Mouse (Mus musculus): ENCODE results near the gene Gabrb3. TPM values are rescaled to one million over a fixed set of nuclear protein-coding genes. Genes with fewer than 3 reads are reported as not detected.

Gabrb3 gene
- polyA plus RNA-seq, 2 experiments = 1.2 to 1.5 TPM

GRCm38 (mm10) chr7:57703580-57703979 is 284.1 kb downstream of the Gabrb3 start:
- no peak for TF ChIP-seq POLR2A (IDR thresholded peaks at IDR 0.05; ENCODE audit: borderline replicate concordance, extremely low read depth, insufficient read depth, insufficient read length)
- H3K27ac ChIP-seq (replicated peaks; ENCODE audit: low read depth, low read length) = no peak overlapping the region

GRCm38 (mm10) chr7:57706092-57706491 is 286.6 kb downstream of the Gabrb3 start:
- Histone ChIP-seq H3K9me3 (ENCODE audit: control insufficient read depth, low read length) (no peaks in the 10 kb centered on the region), H3K4me3 (replicated peaks; ENCODE audit: low read length) (no peak overlapping the region), H3K9ac (ENCODE audit: low read depth, low read length, severe bottlenecking) (no peak overlapping the region), H3K27ac (replicated peaks; ENCODE audit: low read depth, low read length) (no peak overlapping the region), H3K27me3 (ENCODE audit: control insufficient read depth, insufficient read depth, low read length) (no peaks in the 10 kb centered on the region), H3K4me2 (replicated peaks; ENCODE audit: low read depth, low read length, severe bottlenecking) (no peak overlapping the region), H3K4me1 (ENCODE audit: control insufficient read depth, insufficient read depth, low read length) (no peaks in the 10 kb centered on the region), H3K36me3 (ENCODE audit: control insufficient read depth, insufficient read depth, low read length) (no peaks in the 10 kb centered on the region)
- 85% methylated on average over 6 of the region's 6 CpGs for WGBS
- DNase-seq (ENCODE audit: low spot score) (peak; percentile 5), ATAC-seq (ENCODE audit: low FRiP score, low read depth) (no peak)
- no peak for TF ChIP-seq POLR2A (IDR thresholded peaks at IDR 0.05; ENCODE audit: borderline replicate concordance, extremely low read depth, insufficient read depth, insufficient read length)

More at GRCm38 (mm10) chr7:57703580-57703979, 284.1 kb downstream of the Gabrb3 start:
- WGBS = 45% methylated on average over 1 of the region's 1 CpGs
- Histone ChIP-seq H3K4me2 (replicated peaks; ENCODE audit: low read depth, low read length, severe bottlenecking) (no peak overlapping the region), H3K27me3 (ENCODE audit: control insufficient read depth, insufficient read depth, low read length) (no peaks in the 10 kb centered on the region), H3K4me3 (replicated peaks; ENCODE audit: low read length) (no peak overlapping the region), H3K9me3 (ENCODE audit: control insufficient read depth, low read length) (no peaks in the 10 kb centered on the region), H3K36me3 (ENCODE audit: control insufficient read depth, insufficient read depth, low read length) (no peaks in the 10 kb centered on the region), H3K4me1 (ENCODE audit: control insufficient read depth, insufficient read depth, low read length) (no peaks in the 10 kb centered on the region), H3K9ac (ENCODE audit: low read depth, low read length, severe bottlenecking) (no peak overlapping the region)
- no peak for ATAC-seq (ENCODE audit: low FRiP score, low read depth)
- DNase-seq (ENCODE audit: low spot score) = peak; percentile 21

- no peak for TF ChIP-seq POLR2A (IDR thresholded peaks at IDR 0.05; ENCODE audit: borderline replicate concordance, extremely low read depth, insufficient read depth, insufficient read length)
- Histone ChIP-seq H3K27me3 (ENCODE audit: control insufficient read depth, insufficient read depth, low read length) (no peaks in the 10 kb centered on the region), H3K4me1 (ENCODE audit: control insufficient read depth, insufficient read depth, low read length) (no peaks in the 10 kb centered on the region), H3K36me3 (ENCODE audit: control insufficient read depth, insufficient read depth, low read length) (no peaks in the 10 kb centered on the region), H3K27ac (replicated peaks; ENCODE audit: low read depth, low read length) (no peak overlapping the region), H3K9me3 (ENCODE audit: control insufficient read depth, low read length) (no peaks in the 10 kb centered on the region), H3K4me3 (replicated peaks; ENCODE audit: low read length) (no peak overlapping the region), H3K4me2 (replicated peaks; ENCODE audit: low read depth, low read length, severe bottlenecking) (no peak overlapping the region), H3K9ac (ENCODE audit: low read depth, low read length, severe bottlenecking) (no peak overlapping the region)
- peak; percentile 10 for DNase-seq (ENCODE audit: low spot score)
- 76% methylated on average over 7 of the region's 7 CpGs for WGBS
- no peak for ATAC-seq (ENCODE audit: low FRiP score, low read depth)
Observed at GRCm38 (mm10) chr7:57706976-57707740, 287.7 kb downstream of the Gabrb3 start.

- Histone ChIP-seq H3K9ac (ENCODE audit: low read depth, low read length, severe bottlenecking) (no peak overlapping the region), H3K27me3 (ENCODE audit: control insufficient read depth, insufficient read depth, low read length) (no peaks in the 10 kb centered on the region), H3K4me1 (ENCODE audit: control insufficient read depth, insufficient read depth, low read length) (no peaks in the 10 kb centered on the region), H3K4me3 (replicated peaks; ENCODE audit: low read length) (no peak overlapping the region), H3K36me3 (ENCODE audit: control insufficient read depth, insufficient read depth, low read length) (no peaks in the 10 kb centered on the region), H3K4me2 (replicated peaks; ENCODE audit: low read depth, low read length, severe bottlenecking) (no peak overlapping the region), H3K9me3 (ENCODE audit: control insufficient read depth, low read length) (no peaks in the 10 kb centered on the region), H3K27ac (replicated peaks; ENCODE audit: low read depth, low read length) (no peak overlapping the region)
- ATAC-seq (ENCODE audit: low FRiP score, low read depth) (no peak), DNase-seq (ENCODE audit: low spot score) (no peak)
- TF ChIP-seq POLR2A (IDR thresholded peaks at IDR 0.05; ENCODE audit: borderline replicate concordance, extremely low read depth, insufficient read depth, insufficient read length) = no peak
Observed at GRCm38 (mm10) chr7:57711709-57712108, 292.2 kb downstream of the Gabrb3 start.

GRCm38 (mm10) chr7:57746836-57747235 is 327.3 kb downstream of the Gabrb3 start:
- ATAC-seq (ENCODE audit: low FRiP score, low read depth) (no peak), DNase-seq (ENCODE audit: low spot score) (peak; percentile 38)
- no peak overlapping the region for H3K4me2 ChIP-seq (replicated peaks; ENCODE audit: low read depth, low read length, severe bottlenecking)
- no peaks in the 10 kb centered on the region for H3K27me3 ChIP-seq (ENCODE audit: control insufficient read depth, insufficient read depth, low read length)
- no peak overlapping the region for H3K9ac ChIP-seq (ENCODE audit: low read depth, low read length, severe bottlenecking)
- no peaks in the 10 kb centered on the region for H3K36me3 ChIP-seq (ENCODE audit: control insufficient read depth, insufficient read depth, low read length)
- TF ChIP-seq POLR2A (IDR thresholded peaks at IDR 0.05; ENCODE audit: borderline replicate concordance, extremely low read depth, insufficient read depth, insufficient read length) = no peak
- no peak overlapping the region for H3K4me3 ChIP-seq (replicated peaks; ENCODE audit: low read length)
- H3K27ac ChIP-seq (replicated peaks; ENCODE audit: low read depth, low read length) = no peak overlapping the region
- no peaks in the 10 kb centered on the region for H3K4me1 ChIP-seq (ENCODE audit: control insufficient read depth, insufficient read depth, low read length)
- H3K9me3 ChIP-seq (ENCODE audit: control insufficient read depth, low read length) = no peaks in the 10 kb centered on the region
- 62% methylated on average over 2 of the region's 2 CpGs for WGBS
